Mouse (Mus musculus): ENCODE measurements around the gene Sirt6.
"Not testable (repeated sequence)": the region's sequence is repeated elsewhere in the genome, so short reads cannot be mapped to it uniquely, and the experiment has no call there.

Sirt6 gene

GRCm38 (mm10) chr10:81626994-81627835, at the start of gene Sirt6:
Sirt6 (minus strand) TSS chr10:81627797.
- peak; percentile 96 for DNase-seq (ENCODE audit: inconsistent ontology term)

- DNase-seq (ENCODE audit: inconsistent ontology term): no peak
Measured at GRCm38 (mm10) chr10:81656174-81656573, 28.6 kb upstream of the Sirt6 start.

GRCm38 (mm10) chr10:81655178-81655577, 27.6 kb upstream of the Sirt6 start:
- no peak for DNase-seq (ENCODE audit: inconsistent ontology term)

GRCm38 (mm10) chr10:81648803-81649775, 21.5 kb upstream of the Sirt6 start, which contains the start of gene Gm10778:
Gm10778 (plus strand) TSS chr10:81649059.
- peak; percentile 93 for DNase-seq (ENCODE audit: inconsistent ontology term)

- peak; percentile 65 for DNase-seq (ENCODE audit: inconsistent ontology term)
Measured at GRCm38 (mm10) chr10:81646015-81646555, 18.5 kb upstream of the Sirt6 start.

GRCm38 (mm10) chr10:81645391-81645790, 17.8 kb upstream of the Sirt6 start:
- no peak for DNase-seq (ENCODE audit: inconsistent ontology term)

GRCm38 (mm10) chr10:81644716-81645115, 17.1 kb upstream of the Sirt6 start:
- no peak for DNase-seq (ENCODE audit: inconsistent ontology term)

GRCm38 (mm10) chr10:81644162-81644561, 16.6 kb upstream of the Sirt6 start:
- no peak for DNase-seq (ENCODE audit: inconsistent ontology term)

GRCm38 (mm10) chr10:81643449-81644055, 16.0 kb upstream of the Sirt6 start:
- DNase-seq (ENCODE audit: inconsistent ontology term): peak; percentile 94

GRCm38 (mm10) chr10:81642648-81643448, 15.3 kb upstream of the Sirt6 start:
- DNase-seq (ENCODE audit: inconsistent ontology term): no peak

GRCm38 (mm10) chr10:81641978-81642647, 14.5 kb upstream of the Sirt6 start:
- no peak for DNase-seq (ENCODE audit: inconsistent ontology term)

- DNase-seq (ENCODE audit: inconsistent ontology term): no peak
Measured at GRCm38 (mm10) chr10:81641566-81641965, 14.0 kb upstream of the Sirt6 start.

GRCm38 (mm10) chr10:81640825-81641224, 13.2 kb upstream of the Sirt6 start:
- DNase-seq (ENCODE audit: inconsistent ontology term): not testable (repeated sequence)

GRCm38 (mm10) chr10:81638101-81638500, 10.5 kb upstream of the Sirt6 start:
- DNase-seq (ENCODE audit: inconsistent ontology term): no peak

- DNase-seq (ENCODE audit: inconsistent ontology term): no peak
Measured at GRCm38 (mm10) chr10:81636338-81636737, 8.7 kb upstream of the Sirt6 start.

GRCm38 (mm10) chr10:81633253-81634099, 5.9 kb upstream of the Sirt6 start:
- DNase-seq (ENCODE audit: inconsistent ontology term): peak; percentile 91

GRCm38 (mm10) chr10:81628390-81628789, 793 bp upstream of the Sirt6 start, which contains the start of gene Ankrd24:
Ankrd24 (plus strand) TSS chr10:81628540.
- no peak for DNase-seq (ENCODE audit: inconsistent ontology term)

- DNase-seq (ENCODE audit: inconsistent ontology term): no peak
Measured at GRCm38 (mm10) chr10:81627836-81628220, 231 bp upstream of the Sirt6 start.
